Mouse (Mus musculus): ENCODE results near the gene Negr1. TPM values are rescaled to one million over a fixed set of nuclear protein-coding genes. Genes with fewer than 3 reads are reported as not detected.

The Negr1 gene
- polyA plus RNA-seq, 1 experiment = not detected

DNA sequence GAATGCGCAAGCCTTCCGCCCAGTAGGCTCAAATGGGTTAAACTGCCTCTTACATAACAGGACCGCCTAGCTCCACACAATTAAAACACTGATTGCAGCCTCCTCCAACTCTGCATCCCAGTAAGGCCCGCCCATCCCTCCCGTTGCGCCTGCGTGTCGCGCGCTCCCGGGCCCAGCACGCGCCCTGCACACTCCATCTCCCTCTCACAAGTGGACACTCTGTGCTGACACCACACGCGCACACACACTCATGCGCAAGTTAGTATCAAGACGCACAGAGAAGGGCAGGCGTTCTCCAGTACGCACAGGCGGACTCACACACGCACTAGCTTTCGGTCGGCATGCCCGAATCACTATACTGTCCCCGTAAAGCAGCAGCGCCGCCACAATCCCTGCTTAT lies 828 bp upstream of the Negr1 start:
- Histone ChIP-seq H3K4me1 (ENCODE audit: control insufficient read depth, insufficient read depth, low read length) (no peaks in the 10 kb centered on the region), H3K4me3 (ENCODE audit: low read depth, low read length) (peak overlapping the region; percentile 84), H3K9ac (ENCODE audit: low read depth, poor library complexity, severe bottlenecking) (no peak overlapping the region), H3K27me3 (ENCODE audit: control insufficient read depth, insufficient read depth, low read length, poor library complexity, severe bottlenecking) (peaks cover 8% of the 10 kb centered on the region), H3K27ac (ENCODE audit: insufficient read depth, low read length) (no peak overlapping the region), H3K36me3 (ENCODE audit: control insufficient read depth, insufficient read depth, low read length, poor library complexity, severe bottlenecking) (no peaks in the 10 kb centered on the region), H3K9me3 (replicated peaks; ENCODE audit: control insufficient read depth, insufficient read depth, low read length, poor library complexity, severe bottlenecking) (no peaks in the 10 kb centered on the region)
- TF ChIP-seq EP300 (IDR thresholded peaks at IDR 0.05; ENCODE audit: insufficient read depth, low read depth, low read length) = no peak
- TF ChIP-seq CTCF (IDR thresholded peaks at IDR 0.05; ENCODE audit: low read depth, low read length) = no peak
- TF ChIP-seq POLR2A (IDR thresholded peaks at IDR 0.05; ENCODE audit: insufficient read depth, low read length) = no peak

DNA sequence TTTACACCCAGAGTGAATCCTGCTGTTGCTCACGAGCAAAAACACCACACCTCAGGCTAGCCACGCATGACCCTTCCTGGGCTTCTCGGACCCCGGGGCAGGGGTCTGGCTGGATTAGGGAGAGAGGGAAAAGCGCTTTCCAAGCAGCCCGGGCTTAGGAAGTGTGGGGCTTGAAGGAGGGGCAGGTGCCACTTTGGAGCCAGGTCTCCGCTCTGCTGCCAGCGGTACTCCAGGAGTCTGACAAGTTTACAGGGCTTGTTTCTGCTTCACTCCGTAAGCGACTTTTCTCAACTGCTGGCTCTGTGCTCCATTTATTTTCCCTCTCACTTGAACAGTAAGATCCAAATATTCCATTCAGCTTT lies 811 bp downstream of the Negr1 start:
- peak overlapping the region; percentile 66 for H3K4me3 ChIP-seq (ENCODE audit: low read depth, low read length)
- no peaks in the 10 kb centered on the region for H3K36me3 ChIP-seq (ENCODE audit: control insufficient read depth, insufficient read depth, low read length, poor library complexity, severe bottlenecking)
- H3K9ac ChIP-seq (ENCODE audit: low read depth, poor library complexity, severe bottlenecking) = no peak overlapping the region
- TF ChIP-seq EP300 (IDR thresholded peaks at IDR 0.05; ENCODE audit: insufficient read depth, low read depth, low read length) (no peak), CTCF (IDR thresholded peaks at IDR 0.05; ENCODE audit: low read depth, low read length) (no peak), POLR2A (IDR thresholded peaks at IDR 0.05; ENCODE audit: insufficient read depth, low read length) (no peak)
- H3K4me1 ChIP-seq (ENCODE audit: control insufficient read depth, insufficient read depth, low read length) = no peaks in the 10 kb centered on the region
- H3K27ac ChIP-seq (ENCODE audit: insufficient read depth, low read length) = no peak overlapping the region
- H3K9me3 ChIP-seq (replicated peaks; ENCODE audit: control insufficient read depth, insufficient read depth, low read length, poor library complexity, severe bottlenecking) = no peaks in the 10 kb centered on the region
- peaks cover 8% of the 10 kb centered on the region for H3K27me3 ChIP-seq (ENCODE audit: control insufficient read depth, insufficient read depth, low read length, poor library complexity, severe bottlenecking)

DNA sequence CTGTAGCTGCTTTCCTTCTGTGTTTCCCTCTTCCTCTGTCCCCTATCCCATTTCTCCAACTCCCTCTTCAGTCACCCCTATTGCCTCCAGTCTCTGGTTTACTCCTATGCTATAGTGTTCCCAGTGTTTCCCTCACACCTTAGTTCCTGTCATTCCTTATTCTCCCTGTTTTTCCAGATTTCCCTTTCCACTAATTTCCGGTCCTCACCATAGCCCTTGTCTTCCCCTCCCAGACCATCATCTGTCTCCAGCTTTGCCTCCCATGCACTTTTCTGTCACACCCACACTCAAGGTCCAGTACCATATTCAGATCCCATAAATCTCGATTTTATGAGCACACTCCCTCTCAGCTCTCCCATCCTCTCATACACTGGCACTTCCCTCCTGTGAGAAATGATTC lies 1.2 kb downstream of the Negr1 start:
- H3K27me3 ChIP-seq (ENCODE audit: control insufficient read depth, insufficient read depth, low read length, poor library complexity, severe bottlenecking) = peaks cover 8% of the 10 kb centered on the region
- no peaks in the 10 kb centered on the region for H3K4me1 ChIP-seq (ENCODE audit: control insufficient read depth, insufficient read depth, low read length)
- H3K9me3 ChIP-seq (replicated peaks; ENCODE audit: control insufficient read depth, insufficient read depth, low read length, poor library complexity, severe bottlenecking) = no peaks in the 10 kb centered on the region
- no peak overlapping the region for H3K27ac ChIP-seq (ENCODE audit: insufficient read depth, low read length)
- no peak overlapping the region for H3K9ac ChIP-seq (ENCODE audit: low read depth, poor library complexity, severe bottlenecking)
- H3K4me3 ChIP-seq (ENCODE audit: low read depth, low read length) = no peak overlapping the region
- TF ChIP-seq EP300 (IDR thresholded peaks at IDR 0.05; ENCODE audit: insufficient read depth, low read depth, low read length) = no peak
- TF ChIP-seq CTCF (IDR thresholded peaks at IDR 0.05; ENCODE audit: low read depth, low read length) = no peak
- no peak for TF ChIP-seq POLR2A (IDR thresholded peaks at IDR 0.05; ENCODE audit: insufficient read depth, low read length)
- no peaks in the 10 kb centered on the region for H3K36me3 ChIP-seq (ENCODE audit: control insufficient read depth, insufficient read depth, low read length, poor library complexity, severe bottlenecking)

DNA sequence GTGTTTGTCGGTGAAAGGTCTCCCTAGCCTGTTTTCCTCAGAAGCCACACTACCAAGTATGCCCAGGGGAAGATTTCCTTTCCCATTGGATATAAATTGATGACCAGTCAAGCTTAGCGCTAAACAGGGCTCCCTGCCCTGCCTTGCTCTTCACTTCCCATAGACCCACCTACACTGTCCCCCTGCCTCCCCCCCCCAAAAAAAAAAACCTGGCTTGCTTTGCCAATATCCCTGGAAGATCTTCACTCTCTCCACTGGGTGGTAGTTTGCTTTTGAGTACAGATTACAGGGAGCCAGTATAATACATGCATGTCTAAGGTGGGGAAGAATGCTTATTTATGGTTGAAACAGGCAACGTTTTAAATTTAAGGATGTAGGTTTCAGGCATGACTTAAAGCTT lies 1.8 kb downstream of the Negr1 start:
- H3K36me3 ChIP-seq (ENCODE audit: control insufficient read depth, insufficient read depth, low read length, poor library complexity, severe bottlenecking) = no peaks in the 10 kb centered on the region
- TF ChIP-seq CTCF (IDR thresholded peaks at IDR 0.05; ENCODE audit: low read depth, low read length) (no peak), EP300 (IDR thresholded peaks at IDR 0.05; ENCODE audit: insufficient read depth, low read depth, low read length) (no peak), POLR2A (IDR thresholded peaks at IDR 0.05; ENCODE audit: insufficient read depth, low read length) (no peak)
- no peak overlapping the region for H3K9ac ChIP-seq (ENCODE audit: low read depth, poor library complexity, severe bottlenecking)
- no peaks in the 10 kb centered on the region for H3K9me3 ChIP-seq (replicated peaks; ENCODE audit: control insufficient read depth, insufficient read depth, low read length, poor library complexity, severe bottlenecking)
- no peaks in the 10 kb centered on the region for H3K4me1 ChIP-seq (ENCODE audit: control insufficient read depth, insufficient read depth, low read length)
- H3K27ac ChIP-seq (ENCODE audit: insufficient read depth, low read length) = no peak overlapping the region
- H3K27me3 ChIP-seq (ENCODE audit: control insufficient read depth, insufficient read depth, low read length, poor library complexity, severe bottlenecking) = peaks cover 8% of the 10 kb centered on the region
- no peak overlapping the region for H3K4me3 ChIP-seq (ENCODE audit: low read depth, low read length)

DNA sequence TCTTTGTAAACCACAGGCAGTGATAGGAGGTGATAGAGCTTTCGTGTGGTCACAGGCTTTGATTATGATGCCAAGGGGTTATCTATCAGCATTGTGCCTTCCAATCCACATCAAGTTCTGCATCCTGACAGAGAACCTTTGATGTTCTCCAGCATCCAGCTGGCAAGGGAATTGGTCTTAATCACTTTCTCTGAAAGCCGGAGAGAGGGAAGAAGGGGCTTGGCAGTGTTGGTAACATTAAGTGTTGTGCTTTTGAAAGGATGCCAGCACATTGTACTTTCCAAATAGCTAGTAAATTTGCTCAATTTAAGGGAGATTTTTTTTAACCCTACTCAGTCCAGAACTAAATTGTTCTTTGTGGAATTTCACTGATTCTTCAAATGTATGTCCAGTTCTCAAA lies 11.9 kb downstream of the Negr1 start:
- H3K27ac ChIP-seq (ENCODE audit: insufficient read depth, low read length) = no peak overlapping the region
- no peak overlapping the region for H3K9ac ChIP-seq (ENCODE audit: low read depth, poor library complexity, severe bottlenecking)
- H3K36me3 ChIP-seq (ENCODE audit: control insufficient read depth, insufficient read depth, low read length, poor library complexity, severe bottlenecking) = no peaks in the 10 kb centered on the region
- TF ChIP-seq CTCF (IDR thresholded peaks at IDR 0.05; ENCODE audit: low read depth, low read length) (no peak), EP300 (IDR thresholded peaks at IDR 0.05; ENCODE audit: insufficient read depth, low read depth, low read length) (no peak), POLR2A (IDR thresholded peaks at IDR 0.05; ENCODE audit: insufficient read depth, low read length) (no peak)
- no peaks in the 10 kb centered on the region for H3K27me3 ChIP-seq (ENCODE audit: control insufficient read depth, insufficient read depth, low read length, poor library complexity, severe bottlenecking)
- H3K4me1 ChIP-seq (ENCODE audit: control insufficient read depth, insufficient read depth, low read length) = no peaks in the 10 kb centered on the region
- H3K9me3 ChIP-seq (replicated peaks; ENCODE audit: control insufficient read depth, insufficient read depth, low read length, poor library complexity, severe bottlenecking) = no peaks in the 10 kb centered on the region
- no peak overlapping the region for H3K4me3 ChIP-seq (ENCODE audit: low read depth, low read length)

DNA sequence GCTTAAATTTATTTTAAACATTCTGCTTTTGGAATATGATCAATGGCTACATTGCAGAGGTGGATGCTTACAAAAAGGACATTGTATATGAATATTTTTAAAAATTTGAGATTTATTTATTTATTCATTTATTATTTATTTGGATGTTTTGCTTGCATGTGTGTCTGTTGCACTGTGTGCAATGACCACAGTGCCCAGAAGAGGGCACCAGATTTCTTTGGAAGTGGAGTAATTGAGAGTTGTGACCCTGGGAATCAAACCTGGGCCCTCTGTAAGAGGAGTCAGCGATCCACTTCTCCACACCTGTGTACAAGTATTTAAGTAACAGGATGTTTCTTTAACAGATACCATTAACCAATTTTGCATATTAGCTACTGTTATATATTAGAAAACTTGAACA lies 14.7 kb downstream of the Negr1 start:
- no peak overlapping the region for H3K9ac ChIP-seq (ENCODE audit: low read depth, poor library complexity, severe bottlenecking)
- no peaks in the 10 kb centered on the region for H3K36me3 ChIP-seq (ENCODE audit: control insufficient read depth, insufficient read depth, low read length, poor library complexity, severe bottlenecking)
- H3K27ac ChIP-seq (ENCODE audit: insufficient read depth, low read length) = no peak overlapping the region
- H3K9me3 ChIP-seq (replicated peaks; ENCODE audit: control insufficient read depth, insufficient read depth, low read length, poor library complexity, severe bottlenecking) = no peaks in the 10 kb centered on the region
- H3K27me3 ChIP-seq (ENCODE audit: control insufficient read depth, insufficient read depth, low read length, poor library complexity, severe bottlenecking) = no peaks in the 10 kb centered on the region
- H3K4me3 ChIP-seq (ENCODE audit: low read depth, low read length) = no peak overlapping the region
- H3K4me1 ChIP-seq (ENCODE audit: control insufficient read depth, insufficient read depth, low read length) = no peaks in the 10 kb centered on the region
- TF ChIP-seq CTCF (IDR thresholded peaks at IDR 0.05; ENCODE audit: low read depth, low read length) = no peak
- no peak for TF ChIP-seq EP300 (IDR thresholded peaks at IDR 0.05; ENCODE audit: insufficient read depth, low read depth, low read length)
- no peak for TF ChIP-seq POLR2A (IDR thresholded peaks at IDR 0.05; ENCODE audit: insufficient read depth, low read length)

Data from ES-Bruce4 (cell line).